Mouse (Mus musculus) cerebellum, adult 11-12 months (tissue): Measurements from ENCODE around the gene Ptgds.
A peak's percentile ranks its signal among the peaks of the same experiment; 100 is the strongest.

Source experiments
- DNase-seq: peaks from one replicate; pipeline ENCODE4 v3.0.0; 2022

The Ptgds gene

GRCm38 (mm10) chr2:25479551-25480311 is 9.9 kb upstream of the Ptgds start:
- no peak for DNase-seq

GRCm38 (mm10) chr2:25477967-25478675 is 8.3 kb upstream of the Ptgds start:
- peak; percentile 99 for DNase-seq

DNA sequence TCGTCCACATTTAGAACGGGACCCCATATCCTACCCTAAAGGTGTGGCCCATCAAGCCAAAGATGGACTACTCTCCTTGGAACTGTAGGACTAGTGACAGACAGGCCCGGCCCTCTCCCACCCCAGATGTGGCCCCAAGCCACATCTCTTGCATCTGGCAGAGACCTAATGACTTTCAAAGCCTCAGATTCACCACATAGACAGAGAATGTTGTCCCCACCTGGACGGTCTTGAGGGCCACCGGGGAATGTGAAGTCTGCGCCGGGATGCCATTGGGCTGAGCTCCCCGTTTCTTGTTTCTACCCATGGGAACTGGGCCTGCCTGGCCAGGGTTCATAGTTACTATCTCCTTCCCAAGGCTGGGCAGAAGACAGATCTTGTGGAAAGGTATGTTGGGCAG is 7.7 kb upstream of the Ptgds start:
- peak; percentile 66 for DNase-seq

- no peak for DNase-seq
Observed at GRCm38 (mm10) chr2:25472550-25472949, 2.7 kb upstream of the Ptgds start.

DNA sequence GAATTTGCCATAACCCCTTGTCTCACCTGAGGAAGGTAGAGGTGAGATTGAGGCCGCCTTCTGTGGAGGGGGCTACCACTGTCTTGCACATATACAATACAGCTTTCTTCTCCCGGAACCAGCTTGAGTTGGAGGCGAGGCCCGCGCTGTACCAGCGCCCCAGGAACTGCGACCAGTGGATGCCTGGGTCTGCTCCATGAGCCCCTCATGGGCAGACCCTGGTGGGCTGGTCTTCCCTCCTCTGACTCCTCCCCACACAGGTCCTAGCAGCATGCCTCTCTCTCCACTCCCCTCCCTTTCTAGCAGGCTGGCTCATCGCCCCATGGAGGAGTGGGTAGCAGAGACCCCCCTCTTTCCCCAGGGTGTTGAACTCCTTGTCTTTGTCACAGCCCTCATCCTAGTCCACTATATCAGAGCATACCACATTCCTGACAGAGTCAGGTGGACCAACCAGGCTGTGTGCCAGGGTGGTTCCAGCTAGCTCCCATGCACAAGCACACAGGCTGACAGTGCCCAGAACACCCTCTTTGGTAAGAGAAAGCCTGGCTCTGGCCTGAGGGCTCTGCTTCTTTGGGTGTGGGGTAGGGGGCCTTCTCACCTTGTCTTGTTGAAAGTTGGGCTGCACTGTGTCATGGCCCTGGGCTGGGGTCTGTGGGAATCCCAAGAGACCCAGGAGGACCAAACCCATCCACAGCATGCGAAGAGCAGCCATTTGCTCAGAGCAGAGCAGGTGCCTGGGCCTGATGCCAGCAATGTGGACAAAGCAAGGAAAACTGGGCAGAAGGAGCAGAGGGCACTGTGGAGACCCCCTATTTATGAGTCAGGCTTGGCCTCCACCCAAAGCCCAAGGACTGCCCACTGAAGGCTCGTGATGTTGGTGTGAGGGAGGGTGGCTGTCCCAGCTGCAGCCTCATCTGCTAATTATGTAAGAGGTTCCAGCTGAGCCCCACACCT is 607 bp downstream of the Ptgds start:
- peak; percentile 81 for DNase-seq

- no peak for DNase-seq
Observed at GRCm38 (mm10) chr2:25467606-25468303, 2.1 kb downstream of the Ptgds start.

GRCm38 (mm10) chr2:25465816-25466635 is 3.8 kb downstream of the Ptgds start:
- DNase-seq: peak; percentile 68

- DNase-seq: no peak
Observed at GRCm38 (mm10) chr2:25465256-25465655, 4.6 kb downstream of the Ptgds start.

DNA sequence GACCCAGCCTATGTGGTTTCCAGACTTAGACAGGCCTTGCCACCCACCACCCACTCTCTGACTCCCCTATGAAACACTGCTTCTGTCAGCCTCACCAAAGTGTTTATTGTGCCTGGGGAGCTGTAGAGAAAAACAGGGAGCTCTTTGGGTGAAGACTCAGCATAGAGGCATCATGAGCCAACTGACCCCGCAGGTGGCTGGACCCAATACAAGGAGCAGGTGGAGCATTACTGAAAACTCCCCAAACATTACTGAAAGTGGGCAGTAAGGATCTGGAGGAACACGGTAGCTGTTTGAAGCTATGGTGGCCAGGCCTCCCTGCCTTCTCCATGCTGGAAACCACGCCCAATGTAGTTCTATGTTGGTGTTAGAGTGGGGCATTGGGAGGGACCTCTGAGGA is 6.2 kb downstream of the Ptgds start:
- DNase-seq: peak; percentile 76

DNA sequence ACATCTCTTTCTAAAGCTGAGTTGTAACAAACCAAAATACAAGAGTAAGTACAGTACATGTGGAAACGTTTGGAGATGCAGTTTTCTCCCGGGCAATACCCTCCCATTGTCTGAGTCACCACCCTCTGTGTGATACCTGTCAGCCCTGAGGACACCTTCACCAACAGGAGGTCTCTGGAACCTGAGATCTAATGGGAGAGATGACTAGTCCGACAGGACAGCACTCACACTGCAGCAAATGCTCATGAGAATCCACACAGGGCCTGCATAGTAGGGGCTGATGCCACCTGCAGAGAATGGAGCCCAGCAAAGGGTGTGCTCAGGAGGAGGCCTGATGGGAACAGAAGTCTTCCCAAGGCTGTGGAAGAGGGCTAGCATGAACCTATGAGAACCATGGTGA is 8.4 kb downstream of the Ptgds start:
- no peak for DNase-seq

GRCm38 (mm10) chr2:25460551-25461309 is 9.1 kb downstream of the Ptgds start, which contains the start of gene Paxx:
Gene Paxx, minus strand, starts transcription at chr2:25461094.
- peak; percentile 97 for DNase-seq

DNA sequence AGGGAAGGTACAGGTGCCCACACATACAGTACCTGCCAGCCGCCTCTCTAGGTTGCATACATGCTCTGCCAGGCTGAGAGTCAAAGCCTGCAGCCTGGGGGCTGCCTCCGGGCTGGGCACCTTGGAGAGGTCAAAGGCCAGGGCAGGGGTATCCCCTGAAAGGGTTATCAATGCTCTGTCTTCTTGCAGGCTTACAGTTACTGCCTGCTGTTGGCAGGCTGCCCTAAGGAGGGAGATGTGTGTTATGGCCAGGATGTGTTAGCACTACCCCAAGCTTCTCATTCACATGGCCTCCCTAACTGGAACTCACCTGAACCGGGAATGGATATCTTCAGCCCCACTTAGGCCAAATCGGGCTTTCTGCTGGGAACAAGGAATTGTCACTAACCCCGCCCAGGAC is 9.7 kb downstream of the Ptgds start:
- peak; percentile 81 for DNase-seq

DNA sequence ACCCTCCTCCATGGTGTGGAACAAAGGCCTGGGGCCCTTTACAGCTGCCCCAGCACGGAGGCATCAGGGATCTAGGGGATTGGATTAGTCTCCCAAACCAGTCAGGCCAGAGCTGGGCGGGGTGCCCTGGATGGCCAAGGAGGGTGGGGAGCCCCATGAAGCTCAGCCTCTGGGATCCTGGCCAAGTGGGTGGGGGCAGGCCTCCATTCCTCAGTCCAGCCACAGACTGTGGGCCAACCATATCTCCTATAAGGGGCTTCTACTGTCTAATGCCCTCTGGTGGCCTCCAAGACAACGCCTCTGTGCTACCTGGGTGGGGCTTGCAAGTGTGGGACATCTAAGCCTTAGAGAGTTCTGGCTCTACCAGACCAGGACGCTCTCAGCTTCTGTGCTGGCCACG is 10.9 kb downstream of the Ptgds start:
- peak; percentile 70 for DNase-seq

DNA sequence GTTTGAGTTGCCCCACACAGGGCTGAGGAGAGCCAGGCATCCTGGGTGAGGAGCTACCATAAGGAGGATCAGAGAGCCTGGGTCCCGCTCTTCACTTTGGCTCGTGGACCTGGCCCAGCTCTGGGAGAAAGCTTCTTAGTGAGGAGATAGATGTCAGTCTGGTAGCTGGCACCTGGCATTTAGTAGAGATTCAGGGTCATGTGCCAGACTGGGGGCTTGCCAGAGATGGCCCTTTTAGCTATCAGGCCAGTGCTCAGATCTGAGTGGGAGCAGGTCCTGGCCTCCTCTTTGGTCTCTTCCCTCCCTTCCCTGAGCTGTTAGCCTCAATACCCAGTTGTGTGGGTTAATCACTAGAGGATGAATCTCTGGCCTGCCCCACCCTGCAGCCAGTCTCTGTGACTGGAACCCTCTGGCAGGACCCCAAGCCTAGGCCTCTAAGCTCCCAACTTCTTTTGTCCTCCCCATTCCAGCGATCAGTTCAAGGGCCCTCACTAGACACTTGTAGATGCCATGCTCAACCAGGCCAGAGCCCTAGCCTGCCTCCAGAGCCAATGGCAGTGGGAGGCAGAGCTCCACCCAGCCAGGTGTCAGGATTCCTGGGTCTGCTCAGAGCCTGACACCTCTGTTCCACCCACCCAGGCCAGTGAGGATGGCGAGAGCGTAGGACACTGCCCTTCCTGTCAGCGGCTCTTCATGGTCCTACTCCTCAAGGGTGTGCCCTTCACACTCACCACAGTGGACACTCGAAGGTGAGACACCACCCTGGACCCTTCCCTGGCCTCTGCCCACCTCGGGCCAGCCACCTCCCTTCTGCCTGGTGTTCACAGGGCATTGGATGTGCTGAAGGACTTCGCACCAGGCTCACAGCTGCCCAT is 12.6 kb downstream of the Ptgds start:
- DNase-seq: peak; percentile 73

GRCm38 (mm10) chr2:25456205-25456953 is 13.5 kb downstream of the Ptgds start, which contains the start of gene Clic3:
Gene Clic3, plus strand, starts transcription at chr2:25456838.
- DNase-seq: no peak

DNA sequence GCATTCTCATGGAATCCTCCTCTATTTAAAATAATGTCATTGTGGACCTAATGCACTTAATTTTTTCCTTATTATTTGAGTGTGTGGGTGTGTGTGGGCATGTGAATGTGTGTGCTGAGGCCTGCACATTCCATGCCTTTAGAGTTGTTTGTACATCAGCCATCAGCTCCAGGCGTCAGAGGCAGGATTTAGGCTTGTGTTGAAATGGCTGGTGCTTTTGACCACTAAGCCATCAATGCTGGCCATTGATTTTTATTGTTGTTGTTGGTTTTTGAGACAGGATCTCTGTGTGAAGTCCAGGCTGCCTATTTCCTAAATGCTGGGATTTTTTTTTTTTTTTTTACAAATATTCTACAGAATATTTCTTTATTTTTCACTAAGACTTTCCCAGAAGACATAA is 16.9 kb downstream of the Ptgds start:
- no peak for DNase-seq

DNA sequence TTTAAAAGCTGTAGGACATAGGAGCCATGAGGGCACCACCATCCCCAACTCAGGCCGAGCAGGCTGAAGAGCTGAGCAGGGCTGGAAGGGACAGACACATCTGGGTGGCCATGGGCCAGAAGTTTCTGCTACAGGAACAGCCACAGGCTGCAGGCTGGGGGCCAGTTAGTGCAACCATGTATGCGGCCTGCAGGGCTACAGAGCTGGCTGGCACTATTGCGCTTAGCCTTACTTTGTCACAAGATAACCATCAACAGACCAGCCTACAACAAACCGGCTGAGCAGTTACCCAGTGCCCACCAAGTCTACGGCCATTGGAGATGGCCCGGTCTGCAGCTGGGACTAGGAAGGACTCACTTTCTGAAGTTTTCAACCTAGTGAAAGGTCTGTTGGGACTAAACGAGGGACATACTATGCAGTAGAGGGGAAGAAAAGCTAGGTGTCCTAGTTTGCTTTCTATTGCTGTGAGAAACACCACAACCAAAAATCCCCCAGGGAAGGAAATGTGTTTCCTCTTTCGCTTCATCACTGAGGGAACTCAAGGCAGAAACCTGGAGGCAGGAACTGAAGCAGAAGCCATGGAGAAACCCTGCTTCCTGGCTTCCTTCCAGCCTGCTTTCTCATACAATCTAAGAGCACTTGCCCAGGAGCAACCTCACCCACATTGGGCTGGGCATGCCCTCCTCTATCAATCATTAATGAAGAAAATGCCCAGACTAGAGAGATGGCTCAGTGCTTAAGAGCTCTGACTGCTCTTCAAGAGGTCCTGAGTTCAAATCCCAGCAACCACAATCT is 18.8 kb downstream of the Ptgds start:
- no peak for DNase-seq

DNA sequence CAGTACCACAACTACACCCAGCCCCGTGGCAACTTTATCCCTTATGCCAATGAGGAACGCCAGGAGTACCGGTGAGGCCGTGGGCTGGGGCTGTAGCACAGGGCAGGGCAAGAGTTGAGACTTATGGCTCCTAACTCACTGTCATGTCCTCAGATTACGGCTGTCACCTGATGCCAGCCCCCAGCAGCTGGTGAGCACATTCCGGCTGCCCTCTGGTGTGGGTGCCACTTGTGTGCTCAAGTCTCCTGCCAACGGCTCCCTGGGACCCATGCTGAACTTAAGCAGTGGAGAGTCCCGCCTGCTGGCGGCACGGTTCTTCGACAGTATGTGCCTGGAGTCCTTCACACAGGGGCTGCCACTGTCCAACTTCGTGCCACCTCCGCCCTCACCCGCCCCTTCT is 27.2 kb downstream of the Ptgds start:
- DNase-seq: peak; percentile 35
